Mouse (Mus musculus) regulatory T cell (primary cell): ENCODE data around the gene Zfp28.

ENCODE experiments used
- in situ Hi-C: fragments of 300-600 bp; cut with MboI, MseI; formaldehyde crosslinking; loops from one replicate; pipeline ENCODE4 v1.15.1; 2025; ENCODE audit warnings: high pct_unique_total_duplicates

The Zfp28 gene

DNA sequence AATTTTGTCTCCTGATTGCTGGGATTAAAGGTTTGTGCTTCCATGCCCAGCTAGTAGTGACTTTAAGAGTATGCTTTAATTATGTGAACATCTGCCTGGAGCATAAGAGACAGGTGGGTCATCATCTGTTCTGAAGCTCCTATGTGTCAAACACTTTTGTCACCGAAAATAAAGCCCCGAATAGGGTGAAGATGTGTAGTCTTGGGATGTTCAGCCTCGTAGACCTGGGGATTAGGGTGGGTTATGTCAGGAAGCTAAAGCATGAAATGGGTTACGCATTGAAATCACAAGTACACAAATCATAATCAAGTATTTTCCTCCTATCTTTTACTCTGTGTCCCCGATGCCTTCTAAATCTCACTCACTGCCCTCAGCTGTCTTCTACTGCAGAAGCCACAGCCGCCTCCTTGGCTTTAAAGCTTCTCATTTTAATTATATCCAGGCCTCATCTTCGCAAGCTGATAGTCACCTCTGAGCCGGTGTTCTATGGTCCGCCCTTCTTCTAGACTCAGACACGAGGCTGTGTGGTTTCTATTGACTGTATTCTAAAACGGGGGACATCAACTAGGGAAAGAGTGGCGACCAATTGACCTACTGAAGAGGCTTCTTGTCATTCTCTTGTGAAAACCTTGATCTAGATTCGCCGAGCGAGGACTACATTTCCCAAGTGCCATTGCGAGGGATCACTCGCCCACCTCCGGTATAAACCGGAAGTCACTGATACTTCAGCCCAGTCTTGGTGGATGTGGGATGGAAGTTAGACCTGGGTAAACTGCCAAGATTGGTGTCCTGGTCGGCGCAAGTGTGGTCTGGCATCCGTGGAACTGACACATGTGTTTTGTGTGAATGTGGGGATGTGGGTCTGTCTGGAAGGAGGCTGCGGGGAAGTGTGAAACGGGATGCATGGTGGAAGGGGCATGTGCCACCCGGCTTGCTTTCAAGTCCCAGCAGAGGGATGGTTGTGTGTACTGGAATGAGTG, 15.2 kb downstream of the Zfp28 start, which contains the start of gene Smim17:
TSS of gene Smim17 (plus strand) at position 720 of the 980 bp plus-strand sequence.
- in situ Hi-C loops, result loop anchor here (25.0 kb wide), 1 partner anchor 1886 kb away; the partner anchor contains the start of genes Ppp1r12c, Tnni3 and Tnnt1

DNA sequence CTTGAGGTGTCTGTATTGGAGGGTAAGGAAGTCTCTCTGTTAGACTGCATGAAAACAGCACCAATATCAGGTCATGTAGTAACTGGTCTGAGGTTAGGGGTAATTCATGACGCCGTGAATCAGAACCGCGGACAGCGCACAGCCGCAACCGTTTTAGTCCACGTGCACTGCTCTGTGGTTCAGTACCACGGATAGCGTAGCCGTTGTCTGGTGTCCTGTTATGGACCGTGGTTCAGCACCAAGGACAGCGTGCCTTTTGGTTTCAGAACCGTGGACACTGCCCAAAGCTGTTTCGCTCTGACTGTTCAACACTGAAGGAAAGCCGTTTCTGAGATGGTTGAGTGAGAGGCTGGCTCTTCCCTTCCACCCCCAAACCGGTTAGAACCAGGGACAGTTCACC, 26.9 kb downstream of the Zfp28 start, which contains the start of gene Gm20715:
TSS of gene Gm20715 (plus strand) at position 235 of the 400 bp plus-strand sequence.
- in situ Hi-C loops, result no loop called here

DNA sequence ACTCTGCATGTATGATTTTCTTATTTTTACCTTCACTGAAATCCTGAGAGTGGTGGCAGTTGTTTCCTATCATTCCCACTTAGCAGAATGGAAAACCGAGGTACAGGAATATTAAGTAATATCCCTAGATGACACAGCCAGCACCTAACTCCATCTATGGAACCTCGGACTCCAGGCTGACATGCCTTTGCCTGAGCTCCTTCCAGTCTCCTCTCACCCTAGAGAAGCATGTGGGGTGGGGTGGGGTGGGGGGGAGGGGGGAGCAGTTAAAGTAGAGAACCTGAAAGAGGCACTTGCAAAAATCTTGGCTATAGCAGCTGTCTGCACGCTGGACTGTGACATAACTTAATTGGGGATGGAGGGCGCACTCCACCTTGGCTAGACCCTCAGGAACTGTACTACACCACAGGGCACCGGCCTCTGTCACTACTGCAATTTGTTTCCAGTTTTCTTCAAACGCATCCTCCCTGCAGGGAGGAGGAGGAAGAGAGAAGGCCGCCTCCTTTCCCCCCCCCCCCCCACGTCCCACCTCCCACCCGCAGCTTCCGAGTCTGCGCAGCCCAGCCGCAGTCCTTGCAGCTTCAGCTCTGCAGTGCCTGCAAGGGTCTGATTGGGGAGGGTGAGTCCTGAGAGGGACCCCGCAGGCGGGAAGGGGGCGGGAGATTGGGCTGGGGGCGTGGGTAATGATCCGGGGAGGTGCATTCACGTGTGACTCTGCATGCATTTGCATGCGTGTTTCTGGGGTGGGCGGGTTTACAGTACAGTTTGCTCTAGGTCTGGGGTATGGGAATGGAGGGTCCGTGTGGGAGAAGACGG, 31.7 kb downstream of the Zfp28 start:
- in situ Hi-C loops, result loop anchor here (5.0 kb wide), 1 partner anchor 58 kb away; no protein-coding TSS in a partner anchor

DNA sequence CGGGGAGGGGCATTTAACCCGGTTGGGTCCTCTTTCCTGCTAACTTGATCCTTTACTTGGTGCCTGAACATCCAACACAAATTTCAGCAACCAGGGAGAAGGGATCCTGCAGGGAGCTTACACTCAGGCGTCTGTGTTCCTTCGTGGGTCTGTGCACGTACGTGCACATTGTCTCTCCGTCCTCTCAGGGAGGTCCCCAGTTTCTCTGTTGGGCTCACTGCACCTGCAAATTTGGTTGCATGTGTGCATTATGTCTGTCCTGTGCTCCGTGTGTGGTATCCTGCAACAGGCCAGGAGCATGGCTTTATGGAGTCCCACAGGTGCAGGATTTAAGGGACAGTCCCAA, 32.3 kb downstream of the Zfp28 start:
- in situ Hi-C loops, result loop anchor here (5.0 kb wide), 1 partner anchor 58 kb away; no protein-coding TSS in a partner anchor

DNA sequence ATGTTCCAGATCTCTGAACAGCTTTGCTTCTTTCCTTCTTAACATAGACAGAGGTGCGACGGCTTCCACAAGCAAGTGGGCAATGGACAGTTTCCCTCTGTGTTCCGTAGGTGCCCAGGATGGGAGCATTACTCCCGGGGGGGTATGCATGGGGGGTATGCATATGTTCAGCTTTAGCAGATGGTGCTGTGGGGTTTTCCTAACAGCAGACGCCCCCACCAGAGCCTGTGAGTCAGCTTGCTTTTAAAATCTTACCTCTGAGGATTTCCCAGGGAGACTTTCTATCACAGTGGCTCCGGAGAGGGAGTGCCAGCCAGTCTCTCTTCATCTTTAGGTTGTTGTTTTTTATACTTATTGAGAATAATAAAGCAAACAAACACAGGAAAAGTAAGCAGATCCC, 36.8 kb downstream of the Zfp28 start:
- in situ Hi-C loops, result loop anchor here (5.0 kb wide), 1 partner anchor 63 kb away; no protein-coding TSS in a partner anchor

DNA sequence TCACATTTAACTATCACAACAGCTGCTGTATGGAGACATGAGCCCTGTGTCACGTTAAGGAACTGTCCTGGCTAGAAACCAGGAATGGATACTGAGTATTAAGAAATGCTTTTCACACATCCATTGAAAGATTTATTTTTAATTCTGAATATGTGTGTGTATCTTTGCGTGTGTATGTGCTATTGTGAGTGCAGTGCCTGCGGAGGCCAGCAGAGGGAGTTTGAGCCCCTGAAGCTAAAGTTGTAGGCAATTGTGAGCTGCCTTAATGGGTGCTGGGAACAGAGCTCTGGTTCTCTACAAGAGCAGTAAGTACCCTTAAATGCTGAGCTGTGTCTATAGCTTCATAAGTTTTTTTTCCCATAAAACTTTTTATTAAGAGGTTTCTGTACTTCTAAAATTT, 46.3 kb downstream of the Zfp28 start:
- in situ Hi-C loops, result no loop called here

DNA sequence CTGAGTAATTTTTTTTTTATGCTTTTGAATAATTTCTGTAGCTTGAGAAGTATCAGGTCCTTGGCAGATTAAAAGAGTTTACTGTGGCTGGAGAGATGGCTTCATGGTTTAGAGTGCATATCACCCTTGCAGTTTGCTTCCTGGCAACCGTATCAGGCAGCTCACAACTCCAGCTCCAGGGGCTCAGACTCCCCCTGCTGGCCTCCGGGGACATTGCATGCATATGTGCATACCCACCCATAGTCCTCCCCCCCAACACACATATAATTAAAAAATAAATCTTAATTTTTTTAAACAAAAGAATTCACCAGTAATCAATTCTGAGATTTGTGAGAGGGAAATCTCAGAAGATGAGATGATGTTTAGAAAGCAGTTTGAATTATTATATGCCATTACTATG, 47.2 kb downstream of the Zfp28 start:
- in situ Hi-C loops, result loop anchor here (10.0 kb wide), 1 partner anchor 494 kb away; no protein-coding TSS in a partner anchor

DNA sequence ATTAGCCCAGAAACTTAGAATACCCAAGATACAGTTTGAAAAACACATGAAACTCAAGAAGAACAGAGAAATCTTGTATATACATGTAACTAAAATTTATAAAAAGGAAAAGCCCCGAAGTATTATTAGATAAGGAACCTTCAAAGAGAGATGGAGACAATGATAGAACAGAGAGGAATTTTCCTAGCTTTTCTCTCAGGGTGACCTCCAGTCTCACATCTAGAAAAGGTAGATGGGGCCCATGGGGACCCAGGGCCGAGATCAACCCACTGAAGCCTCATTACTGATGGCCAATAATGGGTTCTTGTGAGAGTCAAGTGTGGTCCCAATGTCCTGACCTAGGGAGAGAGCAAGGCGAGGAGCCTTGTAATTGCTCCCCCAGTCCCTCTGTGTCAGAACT, 55.3 kb downstream of the Zfp28 start, which contains the start of gene Olfr1344:
TSS of gene Olfr1344 (plus strand) at position 301 of the 400 bp plus-strand sequence.
- in situ Hi-C loops, result loop anchor here (10.0 kb wide), 1 partner anchor 486 kb away; no protein-coding TSS in a partner anchor

GRCm38 (mm10) chr7:6441173-6441572, 58.1 kb downstream of the Zfp28 start:
- in situ Hi-C loops, result no loop called here
